ENCODE assay signal across 20 mouse cellular contexts in the genomic region with DNA sequence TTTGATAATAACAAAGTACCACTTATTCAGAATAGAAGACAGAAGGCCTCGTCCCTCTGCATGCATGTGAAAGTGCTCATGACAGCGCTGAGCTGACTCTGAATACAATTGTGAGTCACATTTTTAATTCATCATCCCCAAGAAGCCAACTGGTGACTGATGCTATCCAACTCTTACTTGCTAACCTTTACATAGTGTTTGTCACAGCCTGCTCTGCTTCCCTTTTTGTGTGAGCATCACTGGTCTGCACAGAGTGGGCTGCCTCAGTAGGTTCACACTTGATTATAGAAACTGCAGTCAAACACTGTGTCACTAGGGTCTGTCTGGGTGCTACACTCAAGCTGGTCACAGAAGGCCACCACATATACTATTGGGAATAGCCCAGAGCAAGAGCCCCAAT. TPM values are rescaled to one million over a fixed set of nuclear protein-coding genes. Genes with fewer than 3 reads are reported as not detected.
"Had no signal": no experiment of that assay in that cellular context is flagged by ENCODE, and none has a peak within 500 bp of the region (broad histone marks: within the 10 kb centered on the region; RNA-seq: fewer than 3 reads in every experiment).

No protein-coding gene starts in this region.

- H3K9me3 ChIP-seq: liver, embryonic 13.5 days; midbrain, embryonic 13.5 days had no signal

- H3K4me3 ChIP-seq: liver, embryonic 13.5 days; midbrain, embryonic 13.5 days; myocyte had no signal

- H3K4me2 ChIP-seq: liver, embryonic 13.5 days; midbrain, embryonic 13.5 days had no signal

- H3K4me1 ChIP-seq: liver, embryonic 13.5 days; midbrain, embryonic 13.5 days had no signal

- DNase-seq: kidney, adult 2 months; kidney, postnatal 25 days; liver, embryonic 13.5 days; lung, adult 2 months; lung, postnatal 14 days; lung, postnatal 4 days; right cerebral cortex, adult 18-20 months; right cerebral cortex, postnatal 14 days; right cerebral cortex, postnatal 4 days; thymus, adult 2 months; thymus, postnatal 14 days; thymus, postnatal 4 days had no signal

- H3K36me3 ChIP-seq: liver, embryonic 13.5 days; midbrain, embryonic 13.5 days had no signal

- H3K9ac ChIP-seq: liver, embryonic 13.5 days; midbrain, embryonic 13.5 days had no signal

- H3K27ac ChIP-seq: kidney, postnatal 0 days; liver, embryonic 13.5 days; midbrain, embryonic 13.5 days; stomach, postnatal 0 days had no signal

- ATAC-seq: intestine, postnatal 0 days; midbrain, embryonic 13.5 days; midbrain, embryonic 16.5 days had no signal

- H3K27me3 ChIP-seq: liver, embryonic 13.5 days; midbrain, embryonic 13.5 days had no signal

RNA-seq across cellular contexts. Expression of gene Fndc1, which starts 10.5 kb away (rescaled TPM):
- total RNA-seq: megakaryocyte-erythroid progenitor cell, adult 5-6 weeks; monocyte, adult 5-6 weeks had no signal
